Mouse (Mus musculus) left cerebral cortex, postnatal 4 days (tissue): ENCODE results near the gene Cyp2j5. TPM values are rescaled to one million over a fixed set of nuclear protein-coding genes. Genes with fewer than 3 reads are reported as not detected.
A peak's percentile ranks its signal among the peaks of the same experiment; 100 is the strongest.
"Not testable (repeated sequence)": the region's sequence is repeated elsewhere in the genome, so short reads cannot be mapped to it uniquely, and the experiment has no call there.

Source experiments
- DNase-seq: peaks from one replicate; pipeline ENCODE4 v3.0.0-alpha.2; 2022
- intact Hi-C: fragments of 180-260 bp; cut with DNase I; formaldehyde crosslinking; loops from one replicate; pipeline ENCODE4 v1.15.1; 2025
- total RNA-seq, 2 experiments: library from RNA; stranded (reverse); gene quantifications; 2 replicates each; pipeline ENCODE4 v1.2.3; 2021

Cyp2j5 gene
- not detected for total RNA-seq

- intact Hi-C loops, result no loop called here
- no peak for DNase-seq
Measured at GRCm38 (mm10) chr4:96663991-96664390, at the start of gene Cyp2j5. Cyp2j5 (minus strand) TSS chr4:96664154.

- intact Hi-C loops, result loop anchor here (10.0 kb wide), 1 partner anchor 1039 kb away; no protein-coding TSS in a partner anchor
- DNase-seq, result peak; percentile 67
Measured at GRCm38 (mm10) chr4:96705281-96705951, 41.5 kb upstream of the Cyp2j5 start.

GRCm38 (mm10) chr4:96698218-96698561, 34.2 kb upstream of the Cyp2j5 start:
- intact Hi-C loops, result loop anchor here (10.0 kb wide), 1 partner anchor 1757 kb away; no protein-coding TSS in a partner anchor
- no peak for DNase-seq

GRCm38 (mm10) chr4:96697511-96698217, 33.7 kb upstream of the Cyp2j5 start:
- intact Hi-C loops, result loop anchor here (10.0 kb wide), 1 partner anchor 1757 kb away; no protein-coding TSS in a partner anchor
- peak; percentile 94 for DNase-seq

GRCm38 (mm10) chr4:96696614-96697360, 32.8 kb upstream of the Cyp2j5 start:
- intact Hi-C loops, result loop anchor here (10.0 kb wide), 1 partner anchor 1758 kb away; no protein-coding TSS in a partner anchor
- DNase-seq, result peak; percentile 86

- no peak for DNase-seq
- intact Hi-C loops, result no loop called here
Measured at GRCm38 (mm10) chr4:96687358-96687803, 23.4 kb upstream of the Cyp2j5 start.

- intact Hi-C loops, result loop anchor here (5.0 kb wide), 1 partner anchor 411 kb away; no protein-coding TSS in a partner anchor
- DNase-seq, result no peak
Measured at GRCm38 (mm10) chr4:96683474-96683873, 19.5 kb upstream of the Cyp2j5 start.

GRCm38 (mm10) chr4:96680966-96681365, 17.0 kb upstream of the Cyp2j5 start:
- no peak for DNase-seq
- intact Hi-C loops, result loop anchor here (5.0 kb wide), 1 partner anchor 409 kb away; no protein-coding TSS in a partner anchor

- intact Hi-C loops, result loop anchor here (5.0 kb wide), 1 partner anchor 408 kb away; no protein-coding TSS in a partner anchor
- peak; percentile 60 for DNase-seq
Measured at GRCm38 (mm10) chr4:96680233-96680632, 16.3 kb upstream of the Cyp2j5 start.

- intact Hi-C loops, result no loop called here
- no peak for DNase-seq
Measured at GRCm38 (mm10) chr4:96664668-96665454, 907 bp upstream of the Cyp2j5 start.

GRCm38 (mm10) chr4:96635455-96635854, 28.5 kb downstream of the Cyp2j5 start:
- intact Hi-C loops, result no loop called here
- DNase-seq, result no peak

- DNase-seq, result no peak
- intact Hi-C loops, result no loop called here
Measured at GRCm38 (mm10) chr4:96622474-96622873, 41.5 kb downstream of the Cyp2j5 start.

GRCm38 (mm10) chr4:96591791-96592150, 72.2 kb downstream of the Cyp2j5 start:
- DNase-seq, result peak; percentile 75
- intact Hi-C loops, result no loop called here

- intact Hi-C loops, result no loop called here
- peak; percentile 63 for DNase-seq
Measured at GRCm38 (mm10) chr4:96590911-96591790, 72.8 kb downstream of the Cyp2j5 start, which contains the start of gene Cyp2j9. Cyp2j9 (minus strand) TSS chr4:96591578.

- no peak for DNase-seq
Measured at GRCm38 (mm10) chr4:96581425-96582088, 82.4 kb downstream of the Cyp2j5 start.

GRCm38 (mm10) chr4:96580351-96580750, 83.6 kb downstream of the Cyp2j5 start:
- intact Hi-C loops, DNase-seq: not testable (repeated sequence)

More at GRCm38 (mm10) chr4:96581425-96582088, 82.4 kb downstream of the Cyp2j5 start:
- intact Hi-C loops, result no loop called here
